Mouse (Mus musculus): ENCODE measurements around the gene Atp1b1. TPM values are rescaled to one million over a fixed set of nuclear protein-coding genes. Genes with fewer than 3 reads are reported as not detected.

Gene Atp1b1
- total RNA-seq, 2 experiments from 2014 or later: 7.7 to 9.8 TPM

- ATAC-seq (ENCODE audit: poor library complexity, severe bottlenecking): no peak
These were observed 52.8 kb downstream of the Atp1b1 start for GRCm38 (mm10) chr1:164405385-164405802.

GRCm38 (mm10) chr1:164399578-164399977 is 58.6 kb downstream of the Atp1b1 start:
- no peak for ATAC-seq (ENCODE audit: poor library complexity, severe bottlenecking)

GRCm38 (mm10) chr1:164397672-164398071 is 60.5 kb downstream of the Atp1b1 start:
- no peak for ATAC-seq (ENCODE audit: poor library complexity, severe bottlenecking)

GRCm38 (mm10) chr1:164395131-164395780 is 62.9 kb downstream of the Atp1b1 start:
- no peak for ATAC-seq (ENCODE audit: poor library complexity, severe bottlenecking)

GRCm38 (mm10) chr1:164392176-164392575 is 66.0 kb downstream of the Atp1b1 start:
- no peak for ATAC-seq (ENCODE audit: poor library complexity, severe bottlenecking)

GRCm38 (mm10) chr1:164389743-164390142 is 68.4 kb downstream of the Atp1b1 start:
- no peak for ATAC-seq (ENCODE audit: poor library complexity, severe bottlenecking)

Other genes with a start within 250 kb of the Atp1b1 start
- gene Slc19a2, start 209.3 kb downstream of the Atp1b1 start, total RNA-seq (2015): 6.1 and 6.8 TPM in 2 replicates
- 3.0 and 4.5 TPM in 2 replicates for gene Slc19a2, start 209.3 kb downstream of the Atp1b1 start, total RNA-seq (2017)
- gene Ccdc181, start 182.8 kb downstream of the Atp1b1 start, total RNA-seq (2015): 4.4 and 6.7 TPM in 2 replicates
- gene Ccdc181, start 182.8 kb downstream of the Atp1b1 start, total RNA-seq (2017): 11.9 and 13.8 TPM in 2 replicates
- gene Nme7, start 154.2 kb downstream of the Atp1b1 start, total RNA-seq (2015): 15.5 and 16.0 TPM in 2 replicates
- gene Nme7, start 154.2 kb downstream of the Atp1b1 start, total RNA-seq (2017): 19.6 and 21.6 TPM in 2 replicates
- gene Blzf1, start 150.9 kb downstream of the Atp1b1 start, total RNA-seq (2015): 17.9 and 20.7 TPM in 2 replicates
- 27.9 and 28.3 TPM in 2 replicates for gene Blzf1, start 150.9 kb downstream of the Atp1b1 start, total RNA-seq (2017)

Data from megakaryocyte, adult 5-6 weeks (primary cell).